Mouse (Mus musculus): ENCODE measurements around the gene Cth. TPM values are rescaled to one million over a fixed set of nuclear protein-coding genes. Genes with fewer than 3 reads are reported as not detected.
"Not testable (repeated sequence)": the region's sequence is repeated elsewhere in the genome, so short reads cannot be mapped to it uniquely, and the experiment has no call there.

The Cth gene
- polyA plus RNA-seq, 1 experiment from 2014 or later: 3.2 TPM

DNA sequence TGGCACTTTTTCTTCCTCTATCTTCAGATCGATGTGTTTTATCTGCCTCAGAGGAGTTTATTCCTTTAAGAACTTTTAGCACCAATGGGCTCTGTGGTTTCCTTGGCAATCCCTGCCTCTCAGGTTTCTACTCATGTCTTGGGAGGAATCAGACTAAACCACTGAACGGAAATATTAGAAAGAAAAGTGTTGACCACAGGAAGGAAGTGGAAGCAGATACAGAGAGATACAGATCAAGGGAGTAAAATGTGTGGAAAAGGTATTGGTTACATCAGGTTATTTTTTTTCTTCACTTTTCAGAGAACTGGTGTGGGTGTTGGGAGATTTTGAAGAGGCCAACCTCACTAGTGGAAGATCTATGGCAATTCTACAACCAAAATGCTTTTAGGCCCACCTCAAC is 13.7 kb upstream of the Cth start:
- WGBS: 95% methylated on average over 2 of the region's 2 CpGs
- ATAC-seq: no peak
- no peaks in the 10 kb centered on the region for H3K36me3 ChIP-seq (ENCODE audit: control insufficient read depth, insufficient read depth)

GRCm38 (mm10) chr3:157934301-157934823 is 9.5 kb upstream of the Cth start:
- no peaks in the 10 kb centered on the region for H3K4me1 ChIP-seq (replicated peaks; ENCODE audit: control insufficient read depth, insufficient read depth, low read length)
- H3K4me2 ChIP-seq (ENCODE audit: low read length): no peak overlapping the region
- H3K4me3 ChIP-seq (replicated peaks; ENCODE audit: low read length): no peak overlapping the region
- no peaks in the 10 kb centered on the region for H3K36me3 ChIP-seq (ENCODE audit: control insufficient read depth, insufficient read depth)
- ATAC-seq: no peak
- no peak overlapping the region for H3K27ac ChIP-seq (ENCODE audit: low read length)
- H3K9ac ChIP-seq (replicated peaks; ENCODE audit: low read depth, low read length): no peak overlapping the region
- WGBS: 82% methylated on average over 3 of the region's 3 CpGs
- no peaks in the 10 kb centered on the region for H3K9me3 ChIP-seq (ENCODE audit: control insufficient read depth, low read length)
- no peaks in the 10 kb centered on the region for H3K27me3 ChIP-seq (replicated peaks; ENCODE audit: control insufficient read depth, insufficient read depth, low read length)

More for the DNA sequence above, 13.7 kb upstream of the Cth start:
- no peak overlapping the region for H3K4me3 ChIP-seq (replicated peaks; ENCODE audit: low read length)
- H3K9me3 ChIP-seq (ENCODE audit: control insufficient read depth, low read length): no peaks in the 10 kb centered on the region
- H3K27me3 ChIP-seq (replicated peaks; ENCODE audit: control insufficient read depth, insufficient read depth, low read length): no peaks in the 10 kb centered on the region
- no peak overlapping the region for H3K4me2 ChIP-seq (ENCODE audit: low read length)
- no peak overlapping the region for H3K27ac ChIP-seq (ENCODE audit: low read length)
- no peak overlapping the region for H3K9ac ChIP-seq (replicated peaks; ENCODE audit: low read depth, low read length)
- no peaks in the 10 kb centered on the region for H3K4me1 ChIP-seq (replicated peaks; ENCODE audit: control insufficient read depth, insufficient read depth, low read length)

DNA sequence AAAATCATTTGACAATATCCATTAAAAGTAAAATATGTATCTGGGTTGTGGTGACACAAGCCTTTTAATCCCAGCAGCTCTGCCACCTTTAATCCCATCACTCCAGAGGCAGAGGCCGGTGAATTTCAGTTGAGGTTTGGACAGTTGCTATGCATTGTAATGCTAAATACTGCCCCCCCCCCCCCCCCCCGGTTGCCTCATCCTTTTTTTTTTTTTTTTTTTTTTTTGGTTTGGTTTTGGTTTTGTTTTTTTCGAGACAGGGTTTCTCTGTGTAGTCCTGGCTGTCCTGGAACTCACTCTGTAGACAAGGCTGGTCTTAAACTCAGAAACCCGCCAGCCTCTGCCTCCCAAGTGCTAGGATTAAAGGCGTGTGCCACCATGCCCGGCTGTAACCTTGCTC is 8.3 kb upstream of the Cth start:
- H3K4me2 ChIP-seq (ENCODE audit: low read length); H3K27ac ChIP-seq (ENCODE audit: low read length); H3K9ac ChIP-seq (replicated peaks; ENCODE audit: low read depth, low read length); H3K9me3 ChIP-seq (ENCODE audit: control insufficient read depth, low read length); H3K4me3 ChIP-seq (replicated peaks; ENCODE audit: low read length); H3K36me3 ChIP-seq (ENCODE audit: control insufficient read depth, insufficient read depth); H3K4me1 ChIP-seq (replicated peaks; ENCODE audit: control insufficient read depth, insufficient read depth, low read length); ATAC-seq; H3K27me3 ChIP-seq (replicated peaks; ENCODE audit: control insufficient read depth, insufficient read depth, low read length): not testable (repeated sequence)
- 66% methylated on average over 5 of the region's 6 CpGs for WGBS

GRCm38 (mm10) chr3:157932074-157932473 is 7.2 kb upstream of the Cth start:
- Histone ChIP-seq H3K4me3 (replicated peaks; ENCODE audit: low read length) (no peak overlapping the region), H3K36me3 (ENCODE audit: control insufficient read depth, insufficient read depth) (no peaks in the 10 kb centered on the region), H3K4me2 (ENCODE audit: low read length) (no peak overlapping the region), H3K27me3 (replicated peaks; ENCODE audit: control insufficient read depth, insufficient read depth, low read length) (no peaks in the 10 kb centered on the region), H3K4me1 (replicated peaks; ENCODE audit: control insufficient read depth, insufficient read depth, low read length) (no peaks in the 10 kb centered on the region), H3K27ac (ENCODE audit: low read length) (no peak overlapping the region), H3K9me3 (ENCODE audit: control insufficient read depth, low read length) (no peaks in the 10 kb centered on the region), H3K9ac (replicated peaks; ENCODE audit: low read depth, low read length) (no peak overlapping the region)
- 46% methylated on average over 3 of the region's 3 CpGs for WGBS
- no peak for ATAC-seq

GRCm38 (mm10) chr3:157931592-157931991 is 6.7 kb upstream of the Cth start:
- H3K4me1 ChIP-seq (replicated peaks; ENCODE audit: control insufficient read depth, insufficient read depth, low read length): no peaks in the 10 kb centered on the region
- WGBS: 64% methylated on average over 3 of the region's 3 CpGs
- no peak overlapping the region for H3K27ac ChIP-seq (ENCODE audit: low read length)
- H3K36me3 ChIP-seq (ENCODE audit: control insufficient read depth, insufficient read depth): no peaks in the 10 kb centered on the region
- H3K27me3 ChIP-seq (replicated peaks; ENCODE audit: control insufficient read depth, insufficient read depth, low read length): no peaks in the 10 kb centered on the region
- no peak overlapping the region for H3K4me3 ChIP-seq (replicated peaks; ENCODE audit: low read length)
- ATAC-seq: no peak
- H3K9me3 ChIP-seq (ENCODE audit: control insufficient read depth, low read length): no peaks in the 10 kb centered on the region
- H3K4me2 ChIP-seq (ENCODE audit: low read length): no peak overlapping the region
- no peak overlapping the region for H3K9ac ChIP-seq (replicated peaks; ENCODE audit: low read depth, low read length)

DNA sequence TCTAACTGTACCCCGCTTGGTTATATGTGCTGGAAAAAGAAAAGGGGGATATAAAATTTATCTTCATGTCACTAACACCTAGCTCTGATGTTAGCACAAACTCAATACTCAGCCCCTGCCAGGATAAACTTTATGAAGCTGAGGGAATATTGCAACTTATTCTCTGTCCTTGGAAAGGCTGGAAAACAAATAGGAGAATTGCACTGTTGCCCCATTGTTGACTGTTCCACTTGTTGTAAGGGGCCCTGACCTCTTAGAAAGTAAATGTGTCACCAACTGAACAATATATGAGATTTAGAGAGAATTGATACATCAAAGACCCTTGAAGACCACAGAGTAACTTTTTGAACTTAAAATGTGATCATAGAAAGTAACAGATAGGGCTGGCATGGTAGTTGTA is 4.5 kb upstream of the Cth start:
- no peak for ATAC-seq
- Histone ChIP-seq H3K4me2 (ENCODE audit: low read length) (no peak overlapping the region), H3K27ac (ENCODE audit: low read length) (no peak overlapping the region), H3K36me3 (ENCODE audit: control insufficient read depth, insufficient read depth) (no peaks in the 10 kb centered on the region), H3K27me3 (replicated peaks; ENCODE audit: control insufficient read depth, insufficient read depth, low read length) (no peaks in the 10 kb centered on the region), H3K4me3 (replicated peaks; ENCODE audit: low read length) (no peak overlapping the region), H3K9me3 (ENCODE audit: control insufficient read depth, low read length) (no peaks in the 10 kb centered on the region), H3K9ac (replicated peaks; ENCODE audit: low read depth, low read length) (no peak overlapping the region), H3K4me1 (replicated peaks; ENCODE audit: control insufficient read depth, insufficient read depth, low read length) (peaks cover 7% of the 10 kb centered on the region)
- WGBS: 88% methylated on average over 1 of the region's 1 CpGs

GRCm38 (mm10) chr3:157928731-157929130 is 3.9 kb upstream of the Cth start:
- H3K27ac ChIP-seq (ENCODE audit: low read length): no peak overlapping the region
- no peak overlapping the region for H3K4me3 ChIP-seq (replicated peaks; ENCODE audit: low read length)
- H3K4me1 ChIP-seq (replicated peaks; ENCODE audit: control insufficient read depth, insufficient read depth, low read length): peaks cover 9% of the 10 kb centered on the region
- H3K4me2 ChIP-seq (ENCODE audit: low read length): no peak overlapping the region
- no peaks in the 10 kb centered on the region for H3K27me3 ChIP-seq (replicated peaks; ENCODE audit: control insufficient read depth, insufficient read depth, low read length)
- H3K9ac ChIP-seq (replicated peaks; ENCODE audit: low read depth, low read length): no peak overlapping the region
- 84% methylated on average over 2 of the region's 2 CpGs for WGBS
- no peaks in the 10 kb centered on the region for H3K9me3 ChIP-seq (ENCODE audit: control insufficient read depth, low read length)
- H3K36me3 ChIP-seq (ENCODE audit: control insufficient read depth, insufficient read depth): no peaks in the 10 kb centered on the region
- ATAC-seq: no peak

DNA sequence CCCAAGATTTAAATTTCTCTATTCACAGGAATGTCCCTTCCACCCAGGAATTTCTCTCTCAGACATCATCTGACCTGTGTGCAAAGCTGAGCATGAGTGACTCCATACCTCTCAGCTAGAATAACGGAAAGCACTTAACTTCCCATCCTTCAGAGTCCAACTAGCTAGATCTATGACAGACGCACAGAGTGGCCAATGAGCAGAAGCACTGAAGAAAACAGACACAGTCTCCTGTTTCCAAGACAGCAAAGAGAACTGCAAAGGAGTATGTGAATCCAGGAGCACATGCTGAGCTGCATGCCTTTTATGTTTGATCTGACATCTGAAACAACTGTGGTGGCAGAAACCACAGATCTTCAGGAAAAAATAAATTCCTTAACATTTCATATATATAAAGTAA is 1.9 kb upstream of the Cth start:
- Histone ChIP-seq H3K27me3 (replicated peaks; ENCODE audit: control insufficient read depth, insufficient read depth, low read length) (no peaks in the 10 kb centered on the region), H3K9me3 (ENCODE audit: control insufficient read depth, low read length) (no peaks in the 10 kb centered on the region), H3K4me1 (replicated peaks; ENCODE audit: control insufficient read depth, insufficient read depth, low read length) (peaks cover 9% of the 10 kb centered on the region), H3K4me3 (replicated peaks; ENCODE audit: low read length) (no peak overlapping the region), H3K36me3 (ENCODE audit: control insufficient read depth, insufficient read depth) (no peaks in the 10 kb centered on the region), H3K4me2 (ENCODE audit: low read length) (no peak overlapping the region), H3K27ac (ENCODE audit: low read length) (no peak overlapping the region), H3K9ac (replicated peaks; ENCODE audit: low read depth, low read length) (no peak overlapping the region)
- WGBS: 71% methylated on average over 2 of the region's 2 CpGs
- no peak for ATAC-seq

DNA sequence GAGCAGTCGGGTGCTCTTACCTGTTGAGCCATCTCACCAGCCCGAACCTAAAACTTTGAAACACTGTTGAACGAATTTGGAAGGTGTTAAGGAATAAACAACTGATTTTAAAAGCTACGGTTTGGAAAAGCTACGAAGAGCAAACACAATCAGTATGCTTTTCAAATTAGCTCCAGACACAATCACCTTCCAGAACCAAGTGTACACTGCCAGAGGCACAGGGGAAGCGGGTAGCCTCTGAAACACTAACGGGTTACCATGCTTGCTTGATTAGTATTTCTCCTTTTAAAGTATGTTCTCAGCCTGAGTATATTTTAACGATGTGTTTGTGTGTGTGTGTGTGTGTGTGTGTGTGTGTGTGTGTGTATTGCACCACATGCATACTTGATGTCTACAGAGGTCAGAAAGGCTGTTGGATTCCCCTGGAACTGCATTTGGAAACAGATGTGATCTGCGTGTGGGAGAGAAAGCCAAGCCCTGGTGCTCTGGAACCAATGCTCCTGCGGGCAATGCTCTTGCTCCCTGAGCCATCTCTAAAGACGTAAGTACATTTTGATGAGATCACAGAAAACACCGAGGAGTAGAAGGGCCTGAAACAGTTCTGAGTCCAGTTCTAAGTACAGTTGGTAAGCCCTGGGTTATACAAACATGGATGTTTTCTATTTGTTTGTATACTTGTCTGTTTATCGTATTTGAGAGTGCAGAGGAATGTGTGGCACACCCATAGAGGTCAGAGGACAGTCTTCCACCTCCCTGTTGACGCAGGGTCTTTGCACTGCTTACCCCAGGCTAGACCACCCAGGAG is 1.0 kb upstream of the Cth start:
- H3K27me3 ChIP-seq (replicated peaks; ENCODE audit: control insufficient read depth, insufficient read depth, low read length): no peaks in the 10 kb centered on the region
- 78% methylated on average over 14 of the region's 14 CpGs for WGBS
- H3K4me2 ChIP-seq (ENCODE audit: low read length): no peak overlapping the region
- no peaks in the 10 kb centered on the region for H3K36me3 ChIP-seq (ENCODE audit: control insufficient read depth, insufficient read depth)
- ATAC-seq: no peak
- peaks cover 9% of the 10 kb centered on the region for H3K4me1 ChIP-seq (replicated peaks; ENCODE audit: control insufficient read depth, insufficient read depth, low read length)
- H3K27ac ChIP-seq (ENCODE audit: low read length): no peak overlapping the region
- H3K9me3 ChIP-seq (ENCODE audit: control insufficient read depth, low read length): no peaks in the 10 kb centered on the region
- no peak overlapping the region for H3K4me3 ChIP-seq (replicated peaks; ENCODE audit: low read length)
- H3K9ac ChIP-seq (replicated peaks; ENCODE audit: low read depth, low read length): no peak overlapping the region
